Mouse (Mus musculus) forebrain, postnatal 0 days (tissue): ENCODE measurements around the gene Tex38. TPM values are rescaled to one million over a fixed set of nuclear protein-coding genes. Genes with fewer than 3 reads are reported as not detected.

ENCODE experiments used
- ATAC-seq: fragments of 200-750 bp; cut with Nextera tagmentation; 2 replicates; pipeline ENCODE4 v1.8.0; 2017; ENCODE audit warnings: mild to moderate bottlenecking, moderate library complexity
- DNase-seq: peaks from one replicate; pipeline ENCODE4 v3.0.0-alpha.2; 2015
- H3K27ac ChIP-seq: fragments of 300-500 bp; sonication (generic); 2 replicates; pipeline ENCODE4 v1.5.1; 2014; ENCODE audit warnings: low read depth, mild to moderate bottlenecking, antibody characterized with exemption, low read length, moderate library complexity, mixed read lengths
- H3K27me3 ChIP-seq: fragments of 300-500 bp; sonication (generic); 2 replicates; pipeline ENCODE4 v1.6.1; 2014; ENCODE audit warnings: mild to moderate bottlenecking, low read length, mixed read lengths; ENCODE audit not compliant: insufficient read depth
- H3K36me3 ChIP-seq: fragments of 300-500 bp; sonication (generic); 2 replicates; pipeline ENCODE4 v1.6.1; 2014; ENCODE audit warnings: mild to moderate bottlenecking, moderate library complexity; ENCODE audit not compliant: insufficient read depth
- H3K4me1 ChIP-seq: fragments of 300-500 bp; sonication (generic); 2 replicates; pipeline ENCODE4 v1.6.1; 2014; ENCODE audit warnings: antibody characterized with exemption; ENCODE audit not compliant: insufficient read depth
- H3K4me2 ChIP-seq: fragments of 300-500 bp; sonication (generic); 2 replicates; pipeline ENCODE4 v1.6.1; 2014; ENCODE audit warnings: low read depth, mild to moderate bottlenecking, moderate library complexity
- H3K4me3 ChIP-seq: fragments of 300-500 bp; sonication (generic); 2 replicates; pipeline ENCODE4 v1.5.1; 2014; ENCODE audit warnings: low read depth, low read length, mixed read lengths
- H3K9ac ChIP-seq: fragments of 300-500 bp; sonication (generic); 2 replicates; pipeline ENCODE4 v1.6.1; 2014; ENCODE audit warnings: mild to moderate bottlenecking
- H3K9me3 ChIP-seq: fragments of 300-500 bp; sonication (generic); 2 replicates; pipeline ENCODE4 v1.6.1; 2016; ENCODE audit warnings: low read length
- CTCF ChIP-seq: sonication (generic); IDR thresholded peaks from 2 replicates; pipeline ENCODE4 v1.5.1; 2016; ENCODE audit warnings: antibody characterized with exemption, control low read depth, low read depth
- WGBS: fragments of 180-500 bp; shearing (Covaris S2); extraction: QIAGEN DNeasy Blood & Tissue Kit; methylation state at CpG from one replicate; pipeline ENCODE4 v1.1.7; 2014; 5-methylcytosine and 5-hydroxymethylcytosine counted together
- polyA plus RNA-seq: library from polyadenylated mRNA; unstranded; fragments of >200 nt; fragmentation: Nextera tagmentation; extraction: Ambion mirVana; gene quantifications from 2 replicates; pipeline ENCODE4 v1.2.1, GENCODE M21; 2015
- total RNA-seq: library from RNA; depleted of rRNA; stranded (reverse); fragments of >200 nt; gene quantifications from 2 replicates; pipeline ENCODE4 v1.2.3, GENCODE M21; 2014

Gene Tex38
- total and polyA plus RNA-seq, 2 experiments from 2014 or later: 0.59 to 0.95 TPM

DNA sequence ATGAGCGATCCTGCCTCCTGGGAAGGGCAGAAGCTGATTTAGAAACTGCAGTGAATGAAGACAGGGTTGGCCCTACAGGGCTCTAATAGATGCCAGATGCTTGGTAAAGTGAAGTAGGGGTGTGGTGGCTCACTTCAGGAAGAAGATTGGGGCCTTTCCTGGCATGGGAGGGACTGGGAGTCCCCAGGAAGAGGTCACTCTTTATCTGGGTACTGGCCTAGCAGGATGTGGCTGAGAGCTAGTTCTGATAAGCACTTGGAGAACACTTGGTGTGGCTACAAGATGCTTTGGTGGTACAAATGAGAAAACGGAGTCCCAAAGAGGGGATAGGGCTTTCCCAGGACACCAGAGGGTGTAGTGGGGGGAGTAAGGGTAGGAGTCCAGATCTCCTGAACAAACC, 43.4 kb upstream of the Tex38 start:
- no peak overlapping the region for H3K4me3 ChIP-seq
- no peak overlapping the region for H3K27ac ChIP-seq
- no peaks in the 10 kb centered on the region for H3K27me3 ChIP-seq
- no peaks in the 10 kb centered on the region for H3K36me3 ChIP-seq
- H3K9ac ChIP-seq: no peak overlapping the region
- H3K4me1 ChIP-seq: peaks cover 7% of the 10 kb centered on the region
- TF ChIP-seq CTCF: no peak
- no peak for ATAC-seq
- 76% methylated on average over 2 of the region's 2 CpGs for WGBS
- no peaks in the 10 kb centered on the region for H3K9me3 ChIP-seq
- H3K4me2 ChIP-seq: no peak overlapping the region
- no peak for DNase-seq

DNA sequence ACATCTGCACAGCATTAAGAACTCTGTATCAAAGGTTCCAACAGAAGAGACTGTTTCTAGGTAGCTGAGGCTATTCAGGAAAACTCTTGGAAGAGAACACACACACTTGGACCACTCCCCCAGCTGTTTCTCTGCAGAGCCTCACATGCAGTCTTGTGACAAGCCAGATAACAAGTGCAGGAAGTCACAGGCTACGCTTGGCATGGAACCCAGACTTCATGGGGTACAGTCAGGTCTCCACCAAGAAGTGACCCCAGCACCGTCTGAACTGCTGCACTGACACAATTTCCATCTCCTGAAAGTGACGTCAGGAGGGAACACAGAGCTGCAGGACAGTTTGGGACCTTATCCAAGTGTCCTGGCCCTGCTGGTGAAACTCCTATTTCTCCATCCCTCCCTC, 41.1 kb upstream of the Tex38 start:
- DNase-seq (no peak), ATAC-seq (no peak)
- 64% methylated on average over 3 of the region's 3 CpGs for WGBS
- Histone ChIP-seq H3K27me3 (no peaks in the 10 kb centered on the region), H3K9me3 (no peaks in the 10 kb centered on the region), H3K4me2 (no peak overlapping the region), H3K9ac (no peak overlapping the region), H3K27ac (no peak overlapping the region), H3K4me3 (no peak overlapping the region), H3K4me1 (no peaks in the 10 kb centered on the region), H3K36me3 (no peaks in the 10 kb centered on the region)
- no peak for TF ChIP-seq CTCF

DNA sequence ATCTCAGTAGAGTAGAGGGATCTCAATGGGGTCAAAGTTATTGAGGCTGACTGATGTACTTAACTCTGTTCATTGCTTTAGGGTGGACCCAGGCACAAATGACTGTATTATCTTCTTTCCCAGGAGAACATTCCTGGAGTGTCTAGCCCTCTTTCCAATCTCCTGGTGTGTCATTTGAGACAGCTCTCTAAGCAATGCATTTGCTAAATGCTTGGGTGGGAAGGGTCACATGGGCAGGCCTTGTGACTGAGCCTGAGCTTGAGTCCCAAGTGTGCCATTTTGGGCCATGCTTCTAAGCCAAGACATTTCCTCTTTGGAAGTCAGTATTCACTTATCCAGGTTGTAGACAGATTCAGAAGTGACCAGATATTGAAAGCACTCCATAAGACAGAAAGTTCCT, 40.6 kb upstream of the Tex38 start:
- no peaks in the 10 kb centered on the region for H3K36me3 ChIP-seq
- H3K9me3 ChIP-seq: no peaks in the 10 kb centered on the region
- no peak for ATAC-seq
- no peak overlapping the region for H3K9ac ChIP-seq
- no peaks in the 10 kb centered on the region for H3K27me3 ChIP-seq
- TF ChIP-seq CTCF: no peak
- H3K27ac ChIP-seq: no peak overlapping the region
- no peak for DNase-seq
- H3K4me3 ChIP-seq: no peak overlapping the region
- H3K4me1 ChIP-seq: no peaks in the 10 kb centered on the region
- H3K4me2 ChIP-seq: no peak overlapping the region

DNA sequence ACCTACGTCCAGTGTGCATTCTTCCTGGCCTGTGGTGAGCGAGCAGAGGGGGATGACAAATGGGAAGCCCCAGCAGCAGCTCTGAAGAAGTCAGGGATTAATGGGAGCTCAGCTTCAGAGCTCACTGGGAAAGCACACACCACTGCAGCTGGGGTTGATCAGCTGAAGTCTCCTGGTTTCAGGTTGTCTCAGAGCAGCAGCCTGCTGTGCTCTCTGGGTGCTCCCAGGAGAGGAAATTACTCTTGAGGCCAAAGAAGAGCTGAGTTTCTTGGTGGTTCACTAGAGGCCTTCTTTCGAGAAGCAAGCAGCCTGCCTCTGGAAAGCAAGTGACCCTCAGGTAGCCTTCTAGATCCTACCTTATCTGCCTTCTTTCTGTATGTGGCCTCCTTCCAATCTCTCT, 40.1 kb upstream of the Tex38 start:
- no peaks in the 10 kb centered on the region for H3K36me3 ChIP-seq
- no peak overlapping the region for H3K4me2 ChIP-seq
- no peak overlapping the region for H3K27ac ChIP-seq
- DNase-seq (no peak), ATAC-seq (no peak)
- H3K9ac ChIP-seq: no peak overlapping the region
- H3K4me1 ChIP-seq: no peaks in the 10 kb centered on the region
- H3K9me3 ChIP-seq: no peaks in the 10 kb centered on the region
- H3K4me3 ChIP-seq: no peak overlapping the region
- TF ChIP-seq CTCF: no peak
- no peaks in the 10 kb centered on the region for H3K27me3 ChIP-seq
- WGBS: 77% methylated on average over 3 of the region's 3 CpGs

DNA sequence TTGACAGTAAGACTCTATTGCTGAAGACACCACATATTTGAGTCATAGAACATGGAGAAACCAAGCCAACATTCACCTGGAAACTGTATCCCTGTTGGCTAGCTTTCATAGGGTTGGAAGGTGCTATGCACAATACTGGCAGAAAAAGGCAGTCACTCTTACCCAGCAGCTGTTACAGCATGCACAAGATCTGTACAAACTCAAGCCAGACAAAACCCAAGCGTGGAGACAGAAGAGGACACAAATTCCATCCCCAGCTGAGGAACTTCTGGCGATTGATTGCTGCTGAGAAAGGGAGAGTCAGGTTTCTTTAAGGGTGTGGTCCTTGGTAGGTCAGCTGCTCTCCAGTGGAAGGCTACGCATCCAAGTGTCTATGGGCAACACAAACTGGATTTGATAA, 39.4 kb upstream of the Tex38 start:
- DNase-seq (no peak), ATAC-seq (no peak)
- H3K4me2 ChIP-seq: no peak overlapping the region
- no peak overlapping the region for H3K9ac ChIP-seq
- 0 out of 2 replicates have a peak, but pooled peaks cover 5% of the 10 kb centered on the region for H3K36me3 ChIP-seq
- TF ChIP-seq CTCF: no peak
- no peaks in the 10 kb centered on the region for H3K9me3 ChIP-seq
- H3K4me3 ChIP-seq: no peak overlapping the region
- no peak overlapping the region for H3K27ac ChIP-seq
- WGBS: 82% methylated on average over 3 of the region's 3 CpGs
- no peaks in the 10 kb centered on the region for H3K27me3 ChIP-seq
- no peaks in the 10 kb centered on the region for H3K4me1 ChIP-seq

DNA sequence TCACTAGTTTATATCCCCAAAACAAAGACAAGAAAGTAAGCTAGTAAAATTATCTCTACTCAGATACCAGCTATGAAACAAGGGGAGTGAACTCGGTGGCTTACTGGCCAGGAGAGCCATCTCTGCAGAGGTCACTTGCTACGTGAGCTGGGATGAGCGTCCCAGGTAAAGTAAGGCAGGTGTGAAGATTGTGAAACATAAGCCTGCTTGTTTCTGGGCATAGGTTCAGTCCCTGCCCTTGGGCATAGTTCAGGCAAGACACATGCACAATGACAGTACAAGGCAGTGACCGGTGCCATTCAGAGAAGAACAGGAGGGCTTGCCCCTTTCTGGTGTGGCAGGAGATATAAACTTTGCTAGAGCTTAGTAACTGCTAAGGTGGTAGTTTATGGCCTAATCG, 34.8 kb upstream of the Tex38 start:
- H3K9ac ChIP-seq: no peak overlapping the region
- no peak overlapping the region for H3K4me2 ChIP-seq
- H3K27ac ChIP-seq: no peak overlapping the region
- H3K4me1 ChIP-seq: no peaks in the 10 kb centered on the region
- WGBS: 94% methylated on average over 5 of the region's 5 CpGs
- no peak for DNase-seq
- H3K36me3 ChIP-seq: peaks cover 17% of the 10 kb centered on the region
- no peaks in the 10 kb centered on the region for H3K27me3 ChIP-seq
- H3K4me3 ChIP-seq: no peak overlapping the region
- no peak for ATAC-seq
- no peak for TF ChIP-seq CTCF
- no peaks in the 10 kb centered on the region for H3K9me3 ChIP-seq

DNA sequence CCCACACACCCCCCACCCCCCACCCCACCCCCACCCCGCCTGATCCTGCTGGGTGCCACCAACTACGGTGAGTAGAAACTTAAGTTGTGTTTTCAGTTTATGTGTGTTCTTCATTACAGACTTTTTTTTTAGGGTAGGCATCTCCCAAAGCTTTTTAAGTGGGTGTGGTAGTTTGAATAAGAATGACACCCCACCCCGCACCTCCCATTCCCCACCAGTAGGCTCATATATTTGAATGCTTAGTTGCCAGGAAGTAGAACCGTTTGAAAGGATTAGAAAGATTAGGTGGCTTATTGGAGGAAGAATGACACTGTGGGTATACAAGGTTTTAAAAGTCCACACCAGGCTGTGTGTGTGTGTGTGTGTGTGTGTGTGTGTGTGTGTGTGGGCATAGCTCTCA, 31.5 kb upstream of the Tex38 start:
- Histone ChIP-seq H3K4me1 (no peaks in the 10 kb centered on the region), H3K36me3 (peaks cover 17% of the 10 kb centered on the region), H3K9me3 (no peaks in the 10 kb centered on the region), H3K9ac (no peak overlapping the region), H3K4me2 (no peak overlapping the region), H3K27ac (no peak overlapping the region), H3K4me3 (no peak overlapping the region), H3K27me3 (no peaks in the 10 kb centered on the region)
- WGBS: 80% methylated on average over 4 of the region's 4 CpGs
- no peak for DNase-seq
- no peak for TF ChIP-seq CTCF
- no peak for ATAC-seq

DNA sequence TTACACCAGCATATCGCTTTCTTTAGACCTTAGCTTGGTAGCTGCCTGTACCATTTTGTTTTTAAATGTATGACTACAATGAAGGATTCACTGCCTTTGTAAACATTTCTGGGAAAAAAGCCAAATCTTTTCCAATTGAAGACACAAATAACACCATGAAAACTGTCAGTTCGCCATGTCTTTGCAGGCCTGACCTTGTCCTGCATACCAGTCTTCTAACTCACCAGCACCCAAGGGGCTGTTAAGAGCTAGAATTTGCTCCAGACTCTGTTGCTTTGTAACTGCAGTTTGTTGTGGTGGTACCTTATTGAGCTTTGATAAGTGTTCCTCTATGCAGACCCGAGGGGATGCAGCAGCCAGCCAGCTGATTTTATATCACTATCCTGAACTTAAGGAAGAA, 19.2 kb upstream of the Tex38 start:
- H3K4me1 ChIP-seq: no peaks in the 10 kb centered on the region
- ATAC-seq: no peak
- H3K9me3 ChIP-seq: no peaks in the 10 kb centered on the region
- 46% methylated on average over 3 of the region's 3 CpGs for WGBS
- H3K27me3 ChIP-seq: no peaks in the 10 kb centered on the region
- H3K36me3 ChIP-seq: peaks cover 57% of the 10 kb centered on the region
- no peak overlapping the region for H3K9ac ChIP-seq
- TF ChIP-seq CTCF: no peak
- no peak overlapping the region for H3K4me3 ChIP-seq
- DNase-seq: no peak
- H3K4me2 ChIP-seq: no peak overlapping the region
- no peak overlapping the region for H3K27ac ChIP-seq
